Mouse (Mus musculus): ENCODE data around the gene Tmem150c.

Tmem150c gene

DNA sequence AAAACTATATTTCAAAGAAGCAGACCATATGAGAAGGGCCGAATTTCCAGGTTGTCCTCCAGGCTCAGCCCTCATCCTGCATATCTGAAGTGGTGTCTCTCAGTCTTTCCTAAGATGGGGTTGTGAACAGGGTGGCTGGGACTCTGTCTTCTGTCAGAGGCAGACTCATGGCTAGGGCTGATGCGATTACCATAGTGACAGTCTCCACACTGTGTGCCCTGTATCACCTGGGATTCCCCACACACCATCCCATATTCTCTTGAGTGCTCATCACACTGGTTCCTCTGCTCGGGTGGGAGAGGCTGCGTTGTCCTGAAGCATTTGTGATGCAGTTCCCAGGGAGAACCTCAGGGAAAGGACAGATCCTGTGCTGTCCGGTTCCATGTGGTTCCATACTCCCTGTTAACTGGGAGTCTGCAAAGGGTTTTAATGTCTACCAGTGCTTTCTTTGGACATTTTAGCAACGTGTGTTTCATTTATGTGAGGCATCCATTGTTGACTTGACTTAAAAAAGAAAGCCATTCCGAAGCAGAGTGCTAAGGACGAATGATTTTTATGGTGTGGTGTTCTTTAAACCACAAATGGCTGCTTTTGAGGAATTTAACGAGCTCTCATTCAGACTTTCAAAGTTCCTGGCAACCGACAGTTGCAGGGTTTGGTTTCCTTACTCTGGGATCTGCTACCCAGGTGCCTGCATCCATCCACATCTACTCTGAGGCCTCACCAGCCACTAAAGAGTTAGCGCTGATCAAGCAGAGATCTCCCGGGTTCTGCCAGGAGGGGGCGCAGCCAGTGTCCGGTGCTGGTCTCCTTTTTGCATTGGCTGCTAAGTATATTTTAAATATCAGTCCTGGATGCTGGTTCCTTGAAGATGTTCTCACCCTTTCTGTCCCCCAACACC is 7.2 kb upstream of the Tmem150c start:
- DNase-seq, result peak; percentile 73 to 76

DNA sequence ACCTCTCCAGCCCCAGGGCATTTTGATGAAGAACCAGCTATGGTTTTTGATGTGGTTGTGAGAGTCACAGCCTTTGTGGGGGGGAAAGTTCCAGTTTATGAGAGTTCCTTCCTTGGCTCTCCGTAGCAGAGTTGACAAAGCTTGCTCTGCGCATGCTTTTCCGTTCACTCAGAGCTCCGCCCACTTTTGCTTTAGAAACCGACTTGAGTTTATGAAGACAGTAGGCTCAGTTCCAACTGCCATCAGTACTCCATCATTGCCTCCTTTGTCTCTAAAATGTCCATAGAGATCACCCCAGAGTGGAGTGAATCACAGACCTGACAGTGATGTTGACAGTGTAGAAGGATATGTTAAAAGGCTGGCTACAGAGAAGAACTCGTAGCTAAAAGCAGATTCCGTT is 3.8 kb upstream of the Tmem150c start:
- DNase-seq, result no peak

DNA sequence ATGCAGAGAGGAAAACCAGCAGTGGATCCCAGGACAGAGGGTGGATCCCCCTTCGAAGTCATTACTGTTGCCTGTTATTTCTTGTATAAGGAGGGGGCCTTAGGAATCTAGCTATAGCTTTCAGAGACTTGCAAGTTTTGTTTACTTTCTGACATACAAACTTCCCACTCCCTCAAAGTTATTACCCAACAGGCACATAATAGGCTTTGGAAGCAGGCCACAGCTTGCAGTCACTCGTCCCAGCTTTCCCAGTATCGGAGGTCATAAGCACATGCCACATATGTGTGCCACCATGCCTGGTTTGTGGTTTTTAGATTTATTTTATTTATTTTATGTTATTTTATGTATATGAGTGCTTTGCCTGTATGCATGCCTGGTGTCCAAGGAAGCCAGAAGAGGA is 3.2 kb upstream of the Tmem150c start:
- DNase-seq, result no peak

DNA sequence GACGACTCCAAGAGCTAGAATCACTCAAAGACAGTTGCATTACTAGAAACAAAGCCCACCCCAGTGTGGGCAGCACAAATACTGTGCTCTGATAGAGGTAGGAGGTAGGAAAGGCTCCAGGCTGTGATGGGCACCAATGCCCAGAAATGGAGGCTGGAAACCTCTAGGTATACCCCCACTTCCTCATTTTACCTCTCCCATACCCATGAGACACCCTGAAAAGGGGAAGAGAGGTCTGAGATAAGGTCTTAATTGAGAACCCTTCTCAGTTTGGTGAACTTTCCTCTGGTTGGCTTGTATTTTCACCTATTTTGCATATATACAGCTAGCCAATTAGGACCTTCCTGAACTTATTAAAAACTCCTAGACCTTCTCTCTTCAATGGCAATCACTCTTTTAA is 2.4 kb upstream of the Tmem150c start:
- no peak for DNase-seq

DNA sequence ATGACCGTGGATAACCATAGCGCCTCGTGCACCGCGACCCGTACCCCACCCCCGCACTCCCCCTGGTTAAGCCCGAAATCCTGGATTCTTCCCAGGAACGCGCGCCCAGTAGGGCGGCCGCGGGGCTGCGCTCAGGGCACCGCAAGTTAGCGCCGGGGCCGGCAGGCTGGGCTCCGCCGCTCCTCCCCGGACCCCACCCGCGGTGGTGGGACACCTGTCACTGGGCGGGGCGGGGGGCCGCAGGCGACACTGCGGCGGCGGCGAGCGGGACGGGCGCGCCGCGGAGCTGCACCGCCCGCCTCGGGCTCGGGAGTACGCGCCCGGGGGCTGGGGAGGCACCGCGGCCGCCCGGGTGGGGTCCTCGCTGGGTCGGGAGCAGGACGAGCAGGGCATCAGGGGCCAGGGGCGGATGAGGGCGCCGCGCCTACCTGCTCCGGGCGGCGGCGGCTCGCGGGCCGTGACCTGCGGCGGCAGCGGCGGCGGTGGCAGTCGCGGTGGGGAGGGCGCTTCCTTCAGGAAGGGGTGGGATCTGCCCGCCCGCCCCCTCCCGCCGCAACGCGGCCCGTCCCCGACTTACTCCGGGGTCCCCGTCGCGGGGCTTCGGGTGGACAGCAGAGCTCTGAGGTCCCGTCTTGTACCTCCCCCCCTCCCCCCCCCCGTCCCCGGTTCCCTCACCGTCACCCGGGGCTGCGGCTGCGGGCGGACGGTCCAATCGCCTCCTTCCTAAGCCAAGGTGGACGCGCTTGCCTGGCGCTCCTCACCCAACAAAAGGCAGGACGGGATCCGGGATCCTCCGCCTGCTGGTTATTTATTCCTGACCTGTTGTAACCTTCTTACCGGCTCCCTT is 594 bp downstream of the Tmem150c start:
- DNase-seq, result peak; percentile 83 to 84

DNA sequence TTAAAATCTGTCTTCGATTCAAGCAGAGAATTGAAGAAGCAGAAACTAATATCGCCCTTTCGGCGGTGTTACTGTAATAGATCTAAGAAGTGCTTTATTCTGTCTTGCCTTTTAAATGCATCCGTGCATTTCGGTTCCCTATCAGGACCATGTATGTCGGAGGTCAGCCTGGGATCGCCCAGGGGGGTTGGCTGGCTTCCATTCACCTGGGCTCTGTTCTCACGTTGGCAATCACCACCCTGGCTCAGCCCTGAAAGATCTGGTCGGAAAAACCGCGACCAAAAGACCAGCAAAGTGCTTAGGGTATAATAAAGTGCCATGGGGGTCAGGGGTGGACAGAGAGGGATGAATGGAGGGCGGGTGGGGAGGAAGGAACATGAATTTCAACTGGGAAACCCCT is 1.3 kb downstream of the Tmem150c start:
- DNase-seq, result peak; percentile 84 to 87

DNA sequence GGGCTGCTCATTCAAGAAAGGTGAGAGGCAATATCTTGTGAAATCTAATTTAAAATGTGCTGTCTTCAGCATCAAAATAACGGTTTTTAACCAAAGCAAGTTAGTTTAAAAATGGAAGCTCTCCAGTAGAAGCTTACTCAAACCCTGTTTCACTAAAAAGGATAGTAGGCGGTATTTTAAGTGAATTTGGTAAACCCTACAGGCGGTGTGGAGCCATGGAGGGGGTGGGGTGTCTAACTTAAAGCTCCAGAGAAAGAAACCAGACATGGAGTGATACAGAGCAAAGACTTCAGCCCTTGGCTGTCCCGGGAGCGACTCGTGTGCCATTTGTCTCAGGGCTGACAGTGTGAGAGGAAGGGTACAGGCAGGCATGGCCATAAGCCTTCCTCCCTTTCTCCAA is 4.0 kb downstream of the Tmem150c start:
- DNase-seq, result no peak

DNA sequence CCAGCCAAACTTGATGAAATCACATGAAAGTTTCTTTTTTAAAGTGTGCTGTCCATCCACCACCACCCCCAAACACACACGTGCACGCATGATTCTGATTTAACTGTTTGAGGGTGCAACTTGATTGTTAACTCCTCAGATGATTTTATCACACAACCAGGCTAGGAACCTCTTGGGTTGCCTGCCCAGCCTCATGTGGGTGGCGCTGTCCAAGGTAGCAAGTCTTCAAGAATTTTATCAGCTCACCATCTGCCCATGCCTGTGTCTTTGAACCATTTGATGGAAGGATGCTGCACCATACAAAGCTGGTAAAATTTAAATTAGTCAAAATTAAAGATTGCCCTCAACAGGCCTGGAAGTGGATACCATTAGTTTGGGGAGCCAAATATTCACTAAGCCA is 9.6 kb downstream of the Tmem150c start:
- no peak for DNase-seq

DNA sequence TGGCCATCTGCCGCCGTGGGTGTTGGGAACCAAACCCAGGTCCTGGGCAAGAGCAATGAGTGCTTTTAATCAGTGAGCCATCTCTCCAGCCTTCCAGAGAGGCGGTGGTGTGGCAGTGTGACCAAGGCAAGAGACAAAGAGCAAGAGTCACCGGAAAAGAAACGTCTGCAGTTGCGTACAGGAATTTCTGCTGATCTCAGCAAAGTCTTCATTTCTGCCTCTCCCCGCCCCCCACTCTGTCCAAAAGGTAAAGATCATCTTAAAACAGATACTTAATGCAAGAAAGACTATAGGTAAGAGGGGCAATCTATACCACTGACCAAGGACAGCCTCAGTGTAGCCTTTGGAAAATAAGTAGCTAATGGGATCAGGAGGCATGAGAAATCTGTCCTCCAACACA is 14.8 kb downstream of the Tmem150c start:
- DNase-seq, result no peak

DNA sequence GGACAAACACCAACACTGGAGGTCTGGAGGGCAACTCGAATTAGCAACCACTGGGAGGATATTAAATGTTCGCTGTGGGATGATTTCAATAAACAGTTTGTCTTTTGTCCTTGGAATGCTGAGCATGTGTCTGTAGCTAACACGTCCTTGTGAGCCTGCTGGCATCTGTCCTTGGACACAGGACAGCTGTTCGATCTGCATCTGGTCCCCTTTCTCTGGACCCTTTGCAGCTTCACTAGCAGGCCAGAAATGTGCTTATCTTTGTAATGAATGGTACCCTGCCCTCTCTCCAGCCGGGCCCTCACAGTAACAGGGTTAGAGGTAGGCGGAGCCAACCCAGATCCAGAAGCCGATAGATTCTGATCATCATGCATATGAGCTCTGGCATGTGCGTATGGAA is 32.3 kb downstream of the Tmem150c start:
- no peak for DNase-seq

DNA sequence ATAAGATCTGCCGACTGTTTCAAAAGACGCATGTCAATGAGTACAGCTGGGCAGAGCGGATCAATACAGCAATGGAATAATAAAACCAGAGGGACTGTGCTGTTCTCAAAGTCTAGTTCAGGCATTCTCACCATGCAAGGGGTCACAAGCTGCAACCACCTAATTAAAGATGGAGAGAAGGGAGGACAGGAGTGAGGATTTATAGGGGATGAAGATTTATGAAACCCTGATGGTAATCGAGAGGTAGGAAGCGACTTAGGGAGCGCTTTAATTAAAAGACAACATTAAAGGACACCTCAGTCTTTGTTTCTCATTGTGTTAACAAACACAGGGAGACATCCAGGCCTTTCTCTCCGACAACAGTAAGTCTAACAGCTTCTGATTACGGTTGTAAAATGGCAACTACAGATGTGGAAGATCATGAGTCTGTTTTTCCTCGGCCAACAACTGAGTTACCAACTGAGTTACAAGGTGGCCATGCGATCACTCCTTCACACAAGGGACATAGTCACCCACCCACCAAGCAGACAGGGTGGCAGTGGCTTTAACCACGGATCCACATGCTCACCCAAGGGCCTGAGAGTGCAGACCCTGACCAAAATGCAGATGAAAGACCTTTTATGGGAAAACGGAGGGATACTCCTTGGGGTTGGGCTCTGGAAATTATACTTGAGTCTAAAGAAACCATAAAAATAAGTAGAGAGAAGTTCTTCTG is 34.0 kb downstream of the Tmem150c start:
- no peak for DNase-seq

DNA sequence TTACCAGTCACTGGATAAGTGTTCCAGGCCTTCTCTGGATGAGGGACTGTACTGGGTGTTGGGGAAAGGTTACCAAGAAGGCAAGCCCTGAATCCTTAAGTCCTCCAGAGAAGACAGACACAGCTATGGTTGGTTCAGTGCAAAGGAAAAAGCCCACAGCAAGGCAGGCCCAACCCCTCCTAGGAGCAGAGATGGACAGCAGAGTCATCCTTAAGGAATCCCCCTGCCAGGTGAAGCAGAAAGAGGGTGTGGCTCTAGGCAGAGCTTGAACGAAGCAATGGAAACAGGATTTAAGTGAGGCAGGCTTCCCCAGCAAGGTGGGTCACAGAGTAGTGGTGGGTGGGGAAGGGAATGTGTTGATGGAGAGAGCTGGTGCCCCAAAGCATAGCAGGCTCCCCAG is 35.1 kb downstream of the Tmem150c start:
- DNase-seq, result no peak

DNA sequence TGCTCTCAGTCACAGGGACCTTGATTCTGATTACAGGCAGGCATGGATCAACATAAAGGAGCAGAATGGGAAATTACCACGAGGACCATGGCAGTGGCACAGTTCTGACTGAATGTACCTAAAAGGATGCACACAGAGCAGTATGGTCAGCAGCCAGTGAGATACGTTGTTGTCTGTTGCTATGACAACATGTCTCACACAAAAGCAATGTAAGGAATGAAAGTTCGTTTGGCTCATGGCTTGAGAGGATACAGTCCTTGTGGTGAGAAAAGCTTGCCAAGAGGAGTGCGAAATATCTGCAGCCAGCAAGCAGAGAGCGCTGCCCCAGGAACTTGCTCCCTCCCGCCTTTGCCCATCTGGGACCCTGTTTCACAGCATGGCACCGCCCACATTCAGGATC is 36.3 kb downstream of the Tmem150c start:
- DNase-seq, result no peak

DNA sequence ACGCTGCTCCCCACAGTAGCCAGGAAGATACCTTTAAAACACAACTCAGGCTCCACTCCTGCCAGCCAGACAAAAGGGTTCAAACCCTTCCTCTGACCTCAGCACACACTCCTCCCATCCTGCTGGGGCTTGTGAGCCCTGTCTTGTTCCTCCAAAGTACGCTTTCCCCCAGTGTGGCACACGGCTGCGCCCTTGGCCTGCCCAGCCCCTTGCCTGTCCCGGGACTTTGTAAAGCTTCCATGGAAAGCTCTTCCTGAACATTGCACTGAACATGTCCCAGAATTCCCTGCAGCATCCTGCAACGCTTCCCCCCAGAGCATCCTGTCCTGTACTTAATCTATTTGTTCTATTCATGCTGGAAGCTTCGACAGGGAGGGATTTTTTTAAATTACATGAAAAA is 38.4 kb downstream of the Tmem150c start:
- no peak for DNase-seq

DNA sequence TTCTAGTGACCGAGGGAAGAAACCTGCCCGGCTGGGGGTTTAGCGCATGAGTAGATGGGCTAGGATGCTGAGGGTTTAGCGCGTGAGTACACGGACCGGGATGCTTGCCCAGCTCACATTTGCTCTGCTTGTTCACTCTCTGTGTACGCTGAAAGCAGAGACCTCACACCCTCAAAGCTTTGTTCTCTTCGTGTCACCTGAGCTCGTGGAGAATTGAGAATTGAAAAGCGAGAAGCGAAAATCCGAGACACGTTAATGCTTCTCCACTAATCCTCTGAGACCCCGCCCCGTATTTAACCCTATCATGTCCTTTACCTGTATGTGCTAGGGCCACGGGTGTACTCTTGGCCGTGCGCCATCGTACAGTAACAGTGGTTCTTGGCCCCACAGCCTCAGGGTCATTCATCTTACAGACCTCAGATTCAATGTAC is 38.9 kb downstream of the Tmem150c start:
- peak; percentile 59 to 63 for DNase-seq

DNA sequence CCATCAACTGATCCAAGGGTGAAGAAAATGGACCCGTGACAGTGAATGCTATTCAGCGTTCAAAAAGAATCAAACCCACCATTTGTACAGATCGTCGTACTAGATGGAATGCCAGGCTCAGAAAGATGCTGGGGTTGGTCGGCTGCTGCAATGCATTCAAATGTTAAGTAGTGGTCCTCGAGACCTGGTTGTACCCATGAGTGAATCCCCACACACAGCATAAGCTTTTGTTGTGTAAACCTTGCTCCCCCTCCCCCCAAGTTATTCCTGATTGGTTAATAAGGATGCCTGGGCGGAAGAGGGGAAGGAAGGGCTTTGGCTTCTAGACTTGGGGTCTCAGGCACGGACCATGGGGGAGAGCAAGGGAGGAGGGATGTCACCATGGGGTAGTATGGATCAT is 40.3 kb downstream of the Tmem150c start:
- DNase-seq, result no peak

DNA sequence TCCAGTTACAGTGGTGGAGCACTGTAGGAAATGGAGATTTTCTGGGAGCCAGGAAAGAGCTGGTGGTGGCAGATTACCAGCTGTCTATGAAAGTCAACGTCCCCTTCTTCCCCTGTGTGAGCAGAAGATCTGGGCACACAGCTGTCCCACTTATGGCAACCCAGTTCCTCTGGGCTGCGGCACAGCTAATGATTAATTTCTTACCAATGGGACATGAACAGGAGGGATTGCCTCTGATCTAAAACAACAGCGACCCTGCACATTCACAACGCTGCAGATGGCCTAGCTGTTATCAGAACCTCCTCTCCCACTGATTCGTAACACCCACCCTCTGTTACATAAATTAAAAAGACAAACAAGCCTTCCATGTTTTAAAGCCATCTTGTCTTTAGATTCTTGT is 46.2 kb downstream of the Tmem150c start:
- DNase-seq, result peak; percentile 28 to 30

DNA sequence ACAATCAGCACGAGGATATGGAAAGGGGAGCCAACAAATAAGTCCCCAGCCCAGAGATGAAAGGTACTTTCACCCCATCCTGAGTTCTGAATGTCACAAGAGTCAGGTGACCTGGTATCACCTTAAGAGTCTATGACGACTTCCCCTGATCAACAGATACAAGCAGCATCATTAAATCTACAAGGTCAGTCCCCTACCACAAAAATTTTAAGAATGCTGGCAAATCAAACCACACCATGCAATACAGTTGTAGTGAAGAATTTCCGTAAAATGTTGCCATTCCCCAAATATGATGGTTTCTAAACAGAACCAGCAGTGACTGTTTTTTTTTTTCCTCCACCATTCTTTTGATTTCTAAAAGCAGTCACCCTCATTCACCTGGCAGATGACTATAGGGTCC is 49.0 kb downstream of the Tmem150c start:
- DNase-seq, result no peak

DNA sequence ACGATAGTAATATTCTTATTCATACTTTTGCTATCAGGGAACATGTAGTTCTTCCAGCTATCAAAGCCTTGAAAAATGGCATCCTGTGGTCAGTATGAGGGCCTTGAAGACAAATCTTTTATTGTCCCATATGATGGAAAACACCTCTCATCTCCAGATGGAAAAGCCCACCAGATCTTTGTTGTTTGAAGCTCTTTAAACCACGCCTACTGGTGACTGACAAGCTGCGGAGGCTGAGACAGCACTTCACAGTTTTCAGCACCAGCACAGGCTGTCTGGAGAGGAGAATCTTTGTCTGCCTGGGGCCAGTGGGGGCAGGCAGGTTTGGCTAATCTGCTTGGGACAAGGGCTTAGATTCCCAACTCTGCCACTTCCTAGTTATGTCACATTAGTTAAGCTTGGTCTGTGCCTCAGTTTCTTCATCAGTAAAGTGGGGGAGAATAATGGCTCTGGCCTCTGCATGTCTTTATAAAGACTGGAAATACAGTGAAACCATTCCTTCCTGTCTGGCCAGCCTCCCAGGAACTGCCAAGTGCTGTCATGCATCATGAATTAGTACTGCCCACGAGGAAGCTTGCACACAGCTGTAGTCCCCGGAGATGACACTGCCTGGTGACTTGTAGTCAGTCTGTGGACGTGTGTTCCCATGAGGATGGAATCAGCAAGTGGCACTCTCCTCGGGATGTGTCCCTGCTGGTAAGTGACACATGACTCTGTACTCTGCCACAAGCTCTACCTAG is 49.9 kb downstream of the Tmem150c start:
- peak; percentile 56 to 62 for DNase-seq

DNA sequence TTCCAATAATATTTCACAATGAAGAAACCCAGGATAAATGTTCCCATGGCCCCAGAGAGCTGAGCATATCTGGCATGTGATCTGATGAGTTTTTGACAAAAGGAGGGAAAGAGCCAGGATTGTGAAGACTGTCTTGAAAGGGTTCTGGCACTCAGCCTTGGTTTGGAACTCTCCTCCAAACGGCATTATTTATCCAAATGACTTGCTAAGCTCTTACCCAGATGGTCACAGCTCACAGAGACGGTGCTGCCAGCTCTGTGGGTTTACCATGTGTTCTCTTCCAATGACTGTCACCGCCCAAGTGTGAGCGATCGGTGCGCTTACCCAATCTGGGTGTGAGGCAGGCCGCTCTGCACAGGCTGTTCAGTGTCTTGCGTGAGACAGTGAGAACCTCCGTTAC is 50.7 kb downstream of the Tmem150c start:
- peak; percentile 95 to 96 for DNase-seq

DNA sequence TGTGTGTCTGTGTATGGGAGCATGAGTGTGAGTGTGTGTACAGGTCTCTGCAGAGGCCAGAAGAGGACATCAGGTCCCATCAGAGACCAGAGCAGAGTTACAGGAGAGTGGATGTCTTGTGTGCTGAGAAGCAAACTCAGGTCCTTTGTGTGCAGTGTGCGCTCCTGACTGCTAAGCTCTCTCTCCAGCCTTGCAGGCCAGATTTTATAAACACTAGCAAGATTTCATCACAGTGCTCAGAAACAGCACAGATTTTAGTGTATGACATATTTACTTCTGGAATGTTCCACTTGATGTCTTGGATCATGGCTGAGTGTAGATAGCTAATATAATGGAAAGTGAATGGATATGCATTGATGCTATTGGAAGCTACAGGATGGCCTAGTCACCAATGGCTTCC is 57.2 kb downstream of the Tmem150c start:
- no peak for DNase-seq

DNA sequence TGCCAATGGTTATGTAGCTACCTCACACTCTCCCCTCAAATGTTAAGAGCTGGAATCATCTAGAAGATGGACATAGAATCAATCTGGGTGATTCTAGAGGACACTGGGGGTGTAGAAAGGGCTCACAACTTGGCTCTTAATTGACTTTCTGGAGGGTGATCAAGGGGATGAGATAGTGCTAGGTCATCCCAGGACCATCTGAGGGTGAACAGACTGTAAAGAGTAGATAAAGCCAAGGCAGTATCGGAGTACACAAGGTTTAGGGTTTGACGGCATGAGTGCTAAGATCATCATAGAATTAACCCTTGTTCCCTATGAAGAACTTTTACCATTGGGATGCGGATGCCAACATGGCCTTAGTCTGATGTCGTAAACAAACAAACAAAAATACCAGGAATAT is 61.6 kb downstream of the Tmem150c start:
- DNase-seq, result no peak

DNA sequence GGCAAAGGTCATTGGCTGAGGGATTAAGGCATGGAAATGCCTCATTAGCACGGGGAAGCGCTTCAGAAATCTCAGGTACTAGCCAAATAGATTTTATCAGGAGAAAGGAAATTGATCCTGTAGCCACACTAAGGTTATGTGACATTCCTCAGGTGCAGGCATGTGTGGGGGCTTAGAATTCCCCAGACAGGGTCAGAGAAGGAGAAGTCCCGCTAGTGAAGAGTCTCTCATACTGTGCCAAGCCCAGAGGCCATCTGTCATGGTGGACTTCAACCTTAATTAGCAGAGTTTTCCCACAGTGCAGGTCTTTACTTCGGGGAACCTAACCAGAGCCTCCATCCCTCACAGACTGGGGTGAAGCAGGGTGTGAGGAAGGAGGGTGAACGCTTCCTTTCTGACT is 62.7 kb downstream of the Tmem150c start:
- no peak for DNase-seq
